Mouse (Mus musculus) spleen, embryonic (tissue): ENCODE data around the gene Stau1.

Experiments used
- CTCF ChIA-PET: fragments of 350-600 bp; sonication (Branson Sonifier 250); formaldehyde crosslinking; loops from one replicate; lab custom pipeline; 2022; lab: Charles Lee

Stau1 gene

DNA sequence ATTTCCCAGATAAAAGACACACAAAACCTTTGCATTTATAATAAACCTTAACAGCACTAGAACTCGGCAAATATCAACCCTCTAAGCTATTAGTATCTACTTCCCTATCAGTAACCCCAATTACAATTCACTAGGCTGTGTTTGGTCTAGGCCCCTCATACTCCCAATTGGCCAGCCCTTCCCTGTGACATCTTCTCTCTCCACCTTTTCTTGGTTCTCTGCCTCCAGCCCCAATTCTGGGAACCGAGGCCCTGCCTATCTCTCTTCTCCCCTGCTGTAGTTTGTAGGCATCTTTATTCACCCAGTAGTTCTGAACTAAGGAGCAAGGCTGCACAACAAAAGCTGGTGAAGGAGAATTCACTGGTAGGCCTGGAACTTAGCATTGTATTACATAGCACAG, 72.1 kb downstream of the Stau1 start:
- CTCF ChIA-PET, result no interaction called here

- CTCF ChIA-PET, result no interaction called here
These were observed 85.6 kb downstream of the Stau1 start for GRCm38 (mm10) chr2:166910536-166910935.

DNA sequence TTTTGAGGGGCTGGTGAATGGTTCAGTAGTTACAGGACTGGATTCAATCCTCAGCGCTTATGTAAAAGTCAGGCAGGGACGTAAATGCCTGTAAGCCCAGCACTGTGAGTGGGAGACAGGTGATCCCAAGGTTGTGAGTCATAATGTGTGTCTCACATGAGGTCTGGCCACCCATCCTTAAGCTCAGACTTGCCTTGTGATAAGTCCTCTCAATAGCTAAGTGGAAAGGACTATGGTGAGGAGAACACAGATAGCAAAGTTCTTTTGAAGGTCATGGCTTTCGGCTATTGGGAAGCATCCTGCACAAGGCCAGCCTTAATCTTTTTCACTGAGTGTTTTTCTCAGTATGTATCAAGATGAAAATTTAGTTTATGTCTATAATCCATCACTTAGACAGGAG, 86.4 kb downstream of the Stau1 start:
- CTCF ChIA-PET, result no interaction called here

DNA sequence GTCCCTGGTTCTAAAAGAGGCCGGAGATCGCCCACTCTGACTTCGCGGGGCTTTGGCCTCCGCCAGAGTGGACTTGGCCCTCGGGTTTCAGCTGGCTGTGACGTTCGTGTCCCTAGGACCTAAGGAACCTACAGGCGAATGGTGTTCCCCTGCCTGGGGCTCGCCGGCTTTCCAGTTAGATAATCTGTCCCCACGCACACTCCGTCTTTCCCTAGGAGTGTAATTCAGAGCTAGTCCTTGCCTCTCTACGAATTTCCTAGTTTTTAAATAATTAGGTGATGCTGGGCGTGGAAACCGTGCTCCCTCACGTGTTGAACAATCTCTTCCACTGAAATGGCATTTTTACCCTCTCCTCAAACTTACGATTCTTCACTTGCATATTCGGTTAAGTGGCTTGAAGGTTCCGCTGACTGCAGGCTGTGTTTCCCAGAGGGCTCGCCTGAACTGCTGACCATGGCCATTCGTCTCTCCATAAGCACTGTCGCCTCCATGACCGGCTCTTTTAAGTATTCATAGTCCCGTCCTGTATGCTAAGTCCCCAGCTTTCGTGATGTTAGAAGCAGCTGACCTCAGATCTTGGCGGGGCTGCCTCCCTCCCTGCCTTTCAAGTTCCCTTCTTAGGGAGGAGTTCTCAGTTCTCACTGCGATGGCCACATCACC, 89.4 kb downstream of the Stau1 start:
- CTCF ChIA-PET, result interaction anchor here (0.6 kb wide), 1 partner anchor 874 kb away, joined by 12 read pairs; no protein-coding TSS in a partner anchor

DNA sequence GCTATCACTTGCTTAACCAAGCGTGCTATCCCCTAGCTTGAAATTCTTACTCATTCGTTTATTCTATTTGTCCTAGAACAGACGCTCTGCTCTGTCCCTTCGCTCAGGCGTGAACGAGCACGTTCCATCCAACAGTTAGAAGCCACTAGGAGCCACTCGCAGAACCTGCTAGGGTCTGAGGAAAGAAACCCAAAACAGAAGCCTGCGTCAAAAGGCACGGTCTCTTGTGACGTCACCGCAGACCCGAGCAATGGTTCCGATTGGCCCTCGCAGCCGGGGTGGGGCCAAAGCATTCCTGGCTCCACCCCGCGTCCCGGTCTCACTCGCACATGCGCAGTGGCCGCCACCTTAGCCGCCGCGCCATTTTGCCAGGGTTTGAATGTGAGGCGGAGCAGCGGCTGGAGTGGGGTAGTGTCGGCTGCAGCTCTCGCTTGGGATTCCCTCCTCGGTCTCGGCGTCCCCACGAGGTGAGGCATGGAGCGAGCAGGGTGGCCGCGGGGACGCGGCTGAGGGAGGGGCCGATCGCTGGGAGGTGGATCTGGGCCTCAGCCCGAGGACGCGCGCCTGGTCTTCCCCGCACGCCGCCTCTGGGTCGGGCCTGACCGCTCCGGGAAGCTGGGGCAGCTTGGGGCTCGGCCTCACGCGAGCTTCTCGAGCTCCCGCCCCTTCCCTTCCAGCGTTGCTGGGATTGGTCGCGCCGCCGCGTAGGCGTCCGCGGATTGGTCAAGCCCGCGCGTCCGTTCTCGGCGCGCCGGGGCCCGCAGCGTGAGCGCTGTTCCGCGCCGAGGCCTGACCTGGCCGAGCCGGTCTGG, 90.2 kb downstream of the Stau1 start, which contains the start of gene Cse1l:
Gene Cse1l, plus strand, starts transcription at position 330 of the 812 bp plus-strand sequence.
- CTCF ChIA-PET, result no interaction called here

DNA sequence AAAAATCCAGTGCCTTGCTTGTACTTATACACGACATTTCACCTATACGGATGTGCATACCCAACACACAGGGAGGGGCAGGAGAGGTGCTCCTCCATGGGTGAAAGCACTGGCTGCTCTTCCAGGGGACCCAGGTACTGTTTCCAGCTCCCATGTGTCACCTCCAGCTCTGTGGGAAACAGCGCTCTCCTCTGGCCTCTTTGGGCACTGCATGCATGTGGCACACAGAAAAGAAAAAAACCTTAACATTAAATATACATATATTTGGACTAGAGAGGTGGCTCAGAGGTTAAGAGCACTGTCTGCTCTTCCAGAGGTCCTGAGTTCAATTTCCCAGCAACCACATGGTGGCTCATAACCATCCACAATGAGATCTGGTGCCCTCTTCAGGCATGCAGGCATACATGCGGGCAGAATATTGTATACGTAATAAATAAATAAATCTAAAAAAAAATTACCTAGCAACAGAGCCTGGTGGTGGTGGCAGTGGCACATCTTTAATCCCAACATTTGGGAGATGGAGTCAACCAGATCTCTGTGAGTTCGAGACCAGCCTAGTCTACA, 92.3 kb downstream of the Stau1 start:
- CTCF ChIA-PET, result interaction anchor here (0.6 kb wide), 1 partner anchor 772 kb away, joined by 10 read pairs; no protein-coding TSS in a partner anchor

DNA sequence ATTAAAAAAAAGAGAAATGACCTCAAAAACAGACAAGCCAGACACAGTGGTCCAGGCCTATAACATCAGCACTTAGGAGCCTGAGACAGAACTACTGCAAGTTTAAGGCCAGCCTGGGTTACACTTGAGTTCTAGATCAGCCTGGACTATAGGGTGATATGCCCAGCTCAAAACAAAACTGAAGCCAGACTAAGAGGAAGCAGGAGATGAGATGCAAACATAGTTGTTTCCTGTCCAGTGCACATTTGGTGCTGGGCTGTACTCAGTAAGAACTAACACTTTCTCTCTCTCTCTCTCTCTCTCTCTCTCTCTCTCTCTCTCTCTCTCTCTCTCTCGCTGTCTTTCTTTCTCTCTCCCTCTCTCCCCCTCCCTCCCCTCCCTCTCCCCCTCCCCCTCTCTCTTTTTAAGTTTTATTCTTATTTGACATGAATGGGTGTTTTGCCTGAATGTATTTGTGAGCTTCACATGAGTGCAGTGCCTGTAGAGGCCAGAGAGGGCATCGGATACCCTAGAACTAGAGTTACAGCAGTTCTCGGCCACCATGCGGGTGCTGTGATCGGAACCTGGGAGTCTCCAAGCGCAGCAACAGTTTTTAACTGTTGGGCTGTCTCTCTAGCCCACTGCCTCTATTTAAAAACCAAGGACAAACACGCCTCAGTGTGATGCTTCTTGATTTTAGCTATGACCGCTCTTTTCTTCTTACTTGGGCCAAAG, 95.2 kb downstream of the Stau1 start:
- CTCF ChIA-PET, result interaction anchor here (0.6 kb wide), 2 partner anchors 278 to 1017 kb away, joined by 3 to 4 read pairs; no protein-coding TSS in a partner anchor

DNA sequence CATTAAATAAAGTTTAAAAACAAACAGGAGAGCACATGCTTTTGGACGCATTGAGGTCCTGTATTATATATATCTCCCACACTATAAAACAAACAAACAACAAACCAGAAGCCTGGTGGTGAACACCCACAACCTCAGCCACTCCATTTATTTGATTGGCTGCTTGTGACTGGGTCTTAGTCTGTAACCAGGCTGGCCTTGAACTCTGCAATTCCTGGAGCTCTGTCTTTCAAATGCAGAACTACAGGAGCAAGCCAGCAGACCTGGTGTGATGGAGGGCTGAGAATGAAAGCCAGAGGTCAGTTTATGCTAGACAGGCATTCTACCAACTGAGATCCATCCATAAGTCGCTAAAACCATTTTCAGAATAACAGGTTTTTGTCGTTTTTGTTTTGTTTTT, 96.4 kb downstream of the Stau1 start:
- CTCF ChIA-PET, result interaction anchor here (0.6 kb wide), 1 partner anchor 18 kb away, joined by 3 read pairs; no protein-coding TSS in a partner anchor

DNA sequence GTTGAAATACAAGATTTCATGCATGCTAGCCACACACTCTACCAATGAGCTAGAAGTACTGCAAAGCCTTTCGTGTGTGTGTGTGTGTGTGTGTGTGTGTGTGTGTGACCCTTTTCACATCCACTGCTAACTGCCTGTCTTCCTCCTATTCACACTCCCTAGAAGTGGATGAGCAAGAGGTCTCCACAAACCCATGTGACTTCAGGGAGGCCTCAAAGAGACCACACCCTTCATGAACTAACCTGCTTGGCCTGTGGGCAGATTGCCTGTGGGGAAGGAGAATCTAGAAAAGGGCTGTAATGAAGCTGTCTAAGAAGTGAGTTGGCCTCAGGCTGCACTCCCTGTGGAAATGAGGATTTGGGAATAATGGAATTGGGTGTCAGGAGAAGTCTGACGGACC, 96.9 kb downstream of the Stau1 start:
- CTCF ChIA-PET, result interaction anchor here (0.6 kb wide), 2 partner anchors 18 to 26 kb away, joined by 3 read pairs; no protein-coding TSS in a partner anchor
